Mouse (Mus musculus): ENCODE results near the gene Dclk1.

DNA sequence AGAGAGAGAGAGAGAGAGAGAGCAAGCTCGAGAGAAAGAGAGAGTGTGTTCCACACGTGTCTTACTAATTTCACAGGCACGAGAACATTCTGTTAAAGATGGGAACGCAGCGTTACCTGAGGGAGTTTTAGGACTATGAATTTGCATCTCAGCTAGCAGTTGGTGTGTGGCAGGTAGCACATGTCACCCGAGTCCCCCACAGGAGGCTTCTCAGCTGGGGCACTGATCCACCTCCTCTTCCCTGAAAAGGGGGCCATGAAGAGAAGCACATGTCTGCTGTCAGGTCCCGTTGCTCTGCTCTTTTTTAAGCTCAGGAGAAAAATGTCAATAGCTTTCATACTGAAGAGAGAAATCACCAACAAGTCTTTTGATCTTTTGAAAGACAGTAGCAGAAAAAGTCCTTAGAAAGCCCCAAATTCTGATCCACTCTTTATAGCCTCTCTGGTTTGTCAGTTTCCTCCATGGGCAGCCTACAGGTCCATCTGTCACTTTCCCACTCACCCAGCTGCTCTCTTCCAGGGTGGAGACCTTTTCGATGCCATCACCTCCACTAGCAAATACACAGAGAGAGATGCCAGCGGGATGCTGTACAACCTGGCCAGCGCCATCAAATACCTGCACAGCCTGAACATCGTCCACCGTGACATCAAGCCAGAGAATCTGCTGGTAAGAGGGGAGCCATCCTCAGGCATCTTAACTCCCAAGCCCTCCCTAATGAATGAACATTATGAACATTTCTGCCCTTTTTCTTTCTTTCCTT, 247.2 kb downstream of the Dclk1 start:
- no peak for TF ChIP-seq CTCF (IDR thresholded peaks at IDR 0.05; ENCODE audit: borderline replicate concordance, insufficient read depth, low read length)
- no peak for TF ChIP-seq POLR2A (IDR thresholded peaks at IDR 0.05; ENCODE audit: low read depth, low read length)
